8 mouse cellular contexts compared by ENCODE assay signal in genomic region chr5:124014791-124015251, GRCm38 (mm10). TPM values are rescaled to one million over a fixed set of nuclear protein-coding genes. Genes with fewer than 3 reads are reported as not detected.
DNase-seq lines count a peak whose midpoint lies in the region; ATAC-seq and TF ChIP-seq lines count a peak whose summit lies in the region.

No protein-coding gene starts in this region.

- H3K9ac ChIP-seq in lung, embryonic 15.5 days, result no peak overlapping the region
- H3K9ac ChIP-seq in heart, adult 2 months (ENCODE audit: low read depth, low read length), result no peak overlapping the region
- 0 out of 2 replicates have a peak overlapping the region, but pooled peaks have one; percentile 23 for H3K9ac ChIP-seq in kidney, embryonic 14.5 days (ENCODE audit: low read depth, low read length)
- no peak overlapping the region for H3K9ac ChIP-seq in midbrain, embryonic 13.5 days (replicated peaks)

- TF ChIP-seq EP300 in heart, adult 2 months (IDR thresholded peaks at IDR 0.05; ENCODE audit: insufficient read depth, low read depth, low read length), result 0 out of 2 replicates have a peak, but pooled peaks have one; percentile 5

- H3K4me2 ChIP-seq in lung, embryonic 15.5 days, result peak overlapping the region; percentile 34
- H3K4me2 ChIP-seq in kidney, embryonic 14.5 days (replicated peaks; ENCODE audit: low read depth, low read length), result no peak overlapping the region
- no peak overlapping the region for H3K4me2 ChIP-seq in midbrain, embryonic 13.5 days (replicated peaks)

- no peak for TF ChIP-seq POLR2A in lung, adult 2 months (IDR thresholded peaks at IDR 0.05; ENCODE audit: borderline replicate concordance, extremely low read depth, low read depth, low read length)
- TF ChIP-seq POLR2A in heart, adult 2 months (IDR thresholded peaks at IDR 0.05; ENCODE audit: insufficient read depth, low read depth, low read length), result no peak

- H3K9me3 ChIP-seq in lung, embryonic 15.5 days, result no peaks in the 10 kb centered on the region
- H3K9me3 ChIP-seq in kidney, embryonic 14.5 days (ENCODE audit: control insufficient read depth, low read length), result no peaks in the 10 kb centered on the region
- H3K9me3 ChIP-seq in midbrain, embryonic 13.5 days, result no peaks in the 10 kb centered on the region

- no peak for DNase-seq in lung, adult 2 months
- DNase-seq in heart, adult 2 months, result peak in 1 of 2 experiments; percentile 76
- no peak for DNase-seq in urinary bladder, adult 2 months (ENCODE audit: low spot score)
- no peak for DNase-seq in right cerebral cortex, postnatal 10 days (ENCODE audit: low spot score in 2 of 2)
- DNase-seq in left cerebral cortex, postnatal 14 days (ENCODE audit: low spot score in 2 of 2), result no peak

- peak overlapping the region; percentile 72 for H3K27ac ChIP-seq in lung, embryonic 15.5 days
- H3K27ac ChIP-seq in heart, adult 2 months, result peak overlapping the region; percentile 80
- H3K27ac ChIP-seq in kidney, embryonic 14.5 days (ENCODE audit: low read depth, low read length), result peak overlapping the region; percentile 56; the same call in 1 of the 2 replicates
- H3K27ac ChIP-seq in midbrain, embryonic 13.5 days, result peak overlapping the region; percentile 14

- H3K4me1 ChIP-seq in lung, embryonic 15.5 days, result peaks cover 95% of the 10 kb centered on the region
- peaks cover 42% of the 10 kb centered on the region for H3K4me1 ChIP-seq in lung, adult 2 months (ENCODE audit: control insufficient read depth, insufficient read depth, low read length)
- H3K4me1 ChIP-seq in heart, adult 2 months (ENCODE audit: control insufficient read depth, insufficient read depth, low read length), result peaks cover 56% of the 10 kb centered on the region
- peaks cover 78% of the 10 kb centered on the region for H3K4me1 ChIP-seq in kidney, embryonic 14.5 days (ENCODE audit: control insufficient read depth, insufficient read depth, low read length)
- H3K4me1 ChIP-seq in midbrain, embryonic 13.5 days (replicated peaks), result peaks cover 99% of the 10 kb centered on the region

- intact Hi-C loops in heart, adult 2 months (cut with DNase I), result loop anchor here (2.0 kb wide), 1 partner anchor 36 kb away; no protein-coding TSS in a partner anchor
- intact Hi-C loops in left cerebral cortex, postnatal 14 days (cut with DNase I), result no loop called here

- H3K4me3 ChIP-seq in lung, embryonic 15.5 days, result no peak overlapping the region
- H3K4me3 ChIP-seq in lung, adult 2 months (replicated peaks; ENCODE audit: extremely low read depth, low read depth, low read length), result no peak overlapping the region
- H3K4me3 ChIP-seq in heart, adult 2 months, result peak overlapping the region; percentile 0
- no peak overlapping the region for H3K4me3 ChIP-seq in kidney, embryonic 14.5 days (ENCODE audit: low read length)
- no peak overlapping the region for H3K4me3 ChIP-seq in midbrain, embryonic 13.5 days (replicated peaks)

- ATAC-seq in lung, embryonic 15.5 days (ENCODE audit: borderline replicate concordance, extremely low read depth, low FRiP score, low TSS enrichment), result no peak
- ATAC-seq in kidney, embryonic 14.5 days (ENCODE audit: low FRiP score, low TSS enrichment), result no peak
- no peak for ATAC-seq in midbrain, embryonic 13.5 days

- no peak for TF ChIP-seq CTCF in lung, adult 2 months (IDR thresholded peaks at IDR 0.05; ENCODE audit: insufficient read depth, low read length)
- no peak for TF ChIP-seq CTCF in heart, adult 2 months (IDR thresholded peaks at IDR 0.05)

- H3K79me2 ChIP-seq in heart, adult 2 months (replicated peaks; ENCODE audit: control insufficient read depth, insufficient read depth, low read length), result peaks cover 11% of the 10 kb centered on the region

- H3K36me3 ChIP-seq in lung, embryonic 15.5 days, result peaks cover 6% of the 10 kb centered on the region; the same call in 1 of the 2 replicates
- peaks cover 5% of the 10 kb centered on the region; the same call in 1 of the 2 replicates for H3K36me3 ChIP-seq in heart, adult 2 months (ENCODE audit: control insufficient read depth, insufficient read depth, low read length)
- peaks cover under 1% of the 10 kb centered on the region; the same call in 1 of the 2 replicates for H3K36me3 ChIP-seq in kidney, embryonic 14.5 days (ENCODE audit: control insufficient read depth, insufficient read depth, low read length)
- H3K36me3 ChIP-seq in midbrain, embryonic 13.5 days, result peaks cover 7% of the 10 kb centered on the region

- no peaks in the 10 kb centered on the region for H3K27me3 ChIP-seq in lung, embryonic 15.5 days
- no peaks in the 10 kb centered on the region for H3K27me3 ChIP-seq in heart, adult 2 months (ENCODE audit: control insufficient read depth, insufficient read depth, low read length)
- H3K27me3 ChIP-seq in kidney, embryonic 14.5 days (ENCODE audit: control insufficient read depth, insufficient read depth, low read length), result no peaks in the 10 kb centered on the region
- no peaks in the 10 kb centered on the region for H3K27me3 ChIP-seq in midbrain, embryonic 13.5 days

- 28% methylated on average over 11 of the region's 11 CpGs for WGBS in lung, embryonic 15.5 days
- WGBS in lung, adult 2 months, result 18% methylated on average over 11 of the region's 11 CpGs
- 2% methylated on average over 11 of the region's 11 CpGs for WGBS in heart, adult 2 months
- WGBS in kidney, embryonic 14.5 days, result 21% methylated on average over 11 of the region's 11 CpGs
- 13% methylated on average over 11 of the region's 11 CpGs for WGBS in midbrain, embryonic 13.5 days

RNA-seq across cellular contexts. Expression of gene Vps37b, which starts 17.2 kb away (rescaled TPM):
- polyA plus RNA-seq in lung, embryonic 15.5 days (2015; fragmentation: Nextera tagmentation; extraction: Ambion mirVana), result 38.1 and 41.3 TPM in 2 replicates
- polyA plus RNA-seq in lung, adult 2 months (2012; rRNA removed), result 36.6 and 39.3 TPM in 2 replicates
- total RNA-seq in heart, adult 2 months (2021), result 10 to 100 TPM; 16.0 to 16.7 TPM
- polyA plus RNA-seq in heart, adult 2 months (2012; rRNA removed), result 22.7 and 29.4 TPM in 2 replicates
- polyA plus RNA-seq in kidney, embryonic 14.5 days (2014; fragmentation: Nextera tagmentation; extraction: Ambion mirVana), result 20.2 and 27.6 TPM in 2 replicates
- polyA plus RNA-seq in midbrain, embryonic 13.5 days (2015; fragmentation: Nextera tagmentation; extraction: Ambion mirVana), result 71.5 and 79.3 TPM in 2 replicates
- polyA plus RNA-seq in urinary bladder, adult 2 months (2012; rRNA removed), result 34.2 and 38.8 TPM in 2 replicates
- total RNA-seq in left cerebral cortex, postnatal 14 days (2021), result 10 to 100 TPM; 51.4 to 58.3 TPM

RNA-seq across cellular contexts. Expression of gene Hip1r, which starts 41.4 kb away (rescaled TPM):
- 11.8 and 13.3 TPM in 2 replicates for polyA plus RNA-seq in lung, embryonic 15.5 days (2015; fragmentation: Nextera tagmentation; extraction: Ambion mirVana)
- 31.9 and 36.4 TPM in 2 replicates for polyA plus RNA-seq in lung, adult 2 months (2012; rRNA removed)
- total RNA-seq in heart, adult 2 months (2021), result 10 to 100 TPM; 16.3 to 16.7 TPM
- 7.0 and 7.9 TPM in 2 replicates for polyA plus RNA-seq in heart, adult 2 months (2012; rRNA removed)
- 11.0 and 13.0 TPM in 2 replicates for polyA plus RNA-seq in kidney, embryonic 14.5 days (2014; fragmentation: Nextera tagmentation; extraction: Ambion mirVana)
- polyA plus RNA-seq in midbrain, embryonic 13.5 days (2015; fragmentation: Nextera tagmentation; extraction: Ambion mirVana), result 19.0 and 20.1 TPM in 2 replicates
- 53.9 and 54.0 TPM in 2 replicates for polyA plus RNA-seq in urinary bladder, adult 2 months (2012; rRNA removed)
- 10 to 100 TPM; 82.6 to 85.0 TPM for total RNA-seq in left cerebral cortex, postnatal 14 days (2021)

Comparison
In these comparisons a context has a peak if more than half of its experiments do, and no peak if none do; other contexts are left out.
1. H3K27ac ChIP-seq: peak in every context shown above with its lines; median percentile 80 in heart, adult 2 months; 72 in lung, embryonic 15.5 days; 56 in kidney, embryonic 14.5 days; 14 in midbrain, embryonic 13.5 days.